Mouse (Mus musculus) liver, embryonic 14.5 days (tissue): Measurements from ENCODE around the gene Polh.

ENCODE experiments used
- CTCF ChIP-seq: IDR thresholded peaks from 2 replicates; pipeline ENCODE4 v1.5.1; 2016; ENCODE audit warnings: antibody characterized with exemption, low read depth, control low read depth
- EP300 ChIP-seq: IDR thresholded peaks from 2 replicates; pipeline ENCODE4 v1.6.1; 2016; ENCODE audit warnings: antibody characterized with exemption, low read depth

GRCm38 (mm10) chr17:46188829-46189228 is 13.6 kb downstream of the Polh start:
- TF ChIP-seq CTCF (no peak), EP300 (no peak)
